Mouse (Mus musculus) B cell, adult 67 days (primary cell): ENCODE results near the gene Serinc4. TPM values are rescaled to one million over a fixed set of nuclear protein-coding genes. Genes with fewer than 3 reads are reported as not detected.

Experiments used
- total RNA-seq, 2 experiments: library from RNA; stranded (reverse); gene quantifications; 4 replicates each; pipeline ENCODE4 v1.2.4; 2023

Gene Serinc4
- 1 to 10 TPM; 1.2 to 2.2 TPM for total RNA-seq

DNA sequence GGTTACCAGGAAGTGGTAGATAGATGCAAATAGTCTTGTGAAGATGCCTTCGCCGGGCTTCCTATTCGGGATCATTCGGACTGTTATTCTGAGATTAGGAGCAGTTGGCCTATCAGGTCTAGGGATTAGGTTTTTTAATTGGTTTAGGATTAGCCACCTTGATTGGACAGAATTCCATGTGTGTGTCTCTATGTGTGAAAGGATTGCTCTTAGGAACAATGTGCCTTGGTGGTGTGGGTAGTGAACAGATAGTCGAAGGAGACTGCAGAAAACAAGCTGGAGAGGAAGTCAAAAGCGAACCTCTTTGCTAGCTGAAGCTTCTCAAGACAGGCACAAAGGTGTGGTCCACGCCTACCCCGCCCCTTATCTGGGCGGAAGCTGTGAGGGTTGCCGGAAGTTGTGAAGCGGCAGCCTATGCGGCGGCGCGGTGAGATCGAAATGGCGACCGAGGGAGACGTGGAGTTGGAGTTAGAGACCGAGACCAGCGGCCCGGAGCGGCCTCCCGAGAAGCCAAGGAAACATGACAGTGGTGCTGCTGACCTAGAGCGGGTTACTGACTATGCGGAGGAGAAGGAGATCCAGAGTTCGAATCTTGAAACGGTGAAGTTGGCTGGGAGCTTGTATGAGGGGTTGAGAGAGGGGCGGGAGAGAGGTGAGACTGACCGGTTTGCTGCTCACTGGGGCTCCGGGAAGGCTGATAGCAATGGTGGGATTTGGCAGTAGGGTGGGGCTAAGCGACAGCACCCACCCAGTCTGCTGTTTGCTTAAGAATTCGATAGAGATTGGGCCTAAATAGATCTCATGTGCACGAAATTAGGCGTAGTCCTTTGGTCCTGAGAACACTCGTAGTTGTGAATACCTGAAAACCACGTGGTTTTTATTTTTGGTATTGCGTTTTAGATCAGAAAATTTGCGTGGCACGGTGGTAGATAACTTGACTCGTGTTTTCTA, at the start of gene Serinc4:
Serinc4 (minus strand) TSS at position 90 of the 951 bp plus-strand sequence.

DNA sequence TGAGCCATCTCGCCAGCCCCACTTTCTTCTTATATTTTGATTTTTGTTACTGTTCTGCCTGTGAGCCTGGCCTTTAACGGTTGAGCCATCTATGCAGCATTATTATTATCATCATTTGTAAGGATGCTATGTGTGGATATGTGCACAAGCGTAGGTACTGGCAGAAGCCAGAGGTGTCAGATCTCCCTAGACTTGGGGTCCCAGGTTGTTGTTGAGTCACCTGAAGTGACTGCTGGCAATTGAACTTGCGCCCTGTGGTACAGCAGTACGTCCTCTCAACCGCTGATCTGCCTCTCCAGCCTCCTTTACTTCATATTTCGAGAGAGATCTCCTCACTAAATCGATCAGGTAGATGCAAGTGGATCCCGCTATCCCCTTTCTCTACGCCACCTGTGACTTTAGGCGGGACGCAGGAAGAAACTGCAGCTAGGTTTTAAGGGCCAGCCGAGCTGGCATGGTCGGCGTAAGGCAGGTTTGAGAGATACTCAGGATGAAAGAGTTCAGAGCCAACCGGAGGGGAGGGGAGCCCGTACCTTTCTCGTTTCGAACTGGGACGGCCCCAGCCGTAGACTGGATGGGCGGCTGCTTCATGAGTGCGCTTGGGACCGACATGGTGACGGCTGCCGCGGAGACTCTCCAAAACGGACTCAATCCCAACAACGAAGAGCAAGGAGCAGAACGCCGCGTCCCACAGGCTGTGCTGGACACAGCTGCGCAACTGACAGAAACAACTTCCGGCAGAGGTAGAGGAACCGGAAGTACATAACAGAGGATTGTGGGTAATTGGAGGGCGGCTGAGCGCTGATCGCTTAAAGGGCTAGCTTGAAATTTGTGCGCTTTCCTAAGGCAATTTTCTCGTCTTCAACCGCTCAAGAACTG, 17.0 kb upstream of the Serinc4 start, which contains the start of gene Mfap1b:
Mfap1b (minus strand) TSS at position 767 of the 879 bp plus-strand sequence.

DNA sequence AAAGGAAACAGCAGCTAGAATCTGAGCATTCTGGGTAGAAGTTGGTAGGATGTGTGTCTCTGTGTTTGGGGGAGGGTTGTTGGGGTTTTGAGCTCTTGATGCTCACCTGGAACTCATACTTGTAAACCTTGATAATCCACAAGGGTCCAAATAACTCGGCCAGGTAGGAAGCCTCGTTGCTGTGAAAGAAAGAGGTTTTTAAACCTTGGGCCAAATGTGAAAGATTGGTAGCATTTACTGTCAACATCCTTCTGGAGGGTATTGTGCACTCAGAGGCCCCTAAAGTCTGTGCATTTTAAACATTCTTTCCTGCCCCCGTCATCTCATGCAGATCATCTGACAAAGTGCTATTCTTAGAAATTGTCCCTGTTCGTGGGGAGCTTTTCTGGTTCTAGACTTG, 3.6 kb downstream of the Serinc4 start, which contains the start of gene Hypk:
Hypk (plus strand) TSS at position 301 of the 400 bp plus-strand sequence.

DNA sequence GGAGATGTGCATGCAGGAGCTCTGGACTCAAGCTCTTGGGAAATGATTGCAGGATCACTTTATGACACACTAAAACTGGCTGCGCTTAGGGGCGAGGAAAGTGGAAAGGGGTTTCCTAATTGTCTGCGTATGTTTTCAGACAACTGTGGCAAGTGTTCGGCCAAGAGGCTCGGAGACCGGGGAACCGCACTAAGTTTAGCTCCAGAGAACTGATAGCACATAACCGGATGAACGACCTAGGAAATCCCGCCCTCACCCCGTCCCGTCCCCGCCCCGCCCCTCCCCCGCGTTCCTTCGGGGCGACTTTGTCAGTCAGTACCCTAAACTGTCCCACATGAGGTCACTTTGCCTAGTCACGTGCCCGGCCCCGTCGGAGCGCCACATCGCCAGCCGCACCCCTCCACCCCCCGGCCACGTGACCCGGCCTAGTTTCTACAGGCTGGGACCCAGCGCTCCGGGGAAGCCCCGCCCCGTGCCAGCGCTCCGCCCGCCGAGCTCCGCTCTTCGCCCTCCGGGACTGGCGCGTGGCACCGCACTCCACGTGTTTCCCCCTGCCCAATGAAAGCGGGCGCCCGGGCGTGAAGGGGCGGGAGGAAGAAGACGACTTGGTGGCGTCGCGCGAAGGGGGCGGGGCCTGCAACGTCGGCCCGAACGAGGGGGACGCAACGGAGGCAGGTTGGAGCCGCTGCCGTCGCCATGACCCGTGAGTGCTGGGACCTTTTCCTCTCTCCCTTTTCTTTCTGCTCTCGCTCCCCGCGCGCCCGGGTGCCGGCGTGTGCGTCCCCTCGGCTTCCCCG, 7.6 kb downstream of the Serinc4 start, which contains the start of gene Serf2:
Serf2 (plus strand) TSS at position 457 of the 797 bp plus-strand sequence.

DNA sequence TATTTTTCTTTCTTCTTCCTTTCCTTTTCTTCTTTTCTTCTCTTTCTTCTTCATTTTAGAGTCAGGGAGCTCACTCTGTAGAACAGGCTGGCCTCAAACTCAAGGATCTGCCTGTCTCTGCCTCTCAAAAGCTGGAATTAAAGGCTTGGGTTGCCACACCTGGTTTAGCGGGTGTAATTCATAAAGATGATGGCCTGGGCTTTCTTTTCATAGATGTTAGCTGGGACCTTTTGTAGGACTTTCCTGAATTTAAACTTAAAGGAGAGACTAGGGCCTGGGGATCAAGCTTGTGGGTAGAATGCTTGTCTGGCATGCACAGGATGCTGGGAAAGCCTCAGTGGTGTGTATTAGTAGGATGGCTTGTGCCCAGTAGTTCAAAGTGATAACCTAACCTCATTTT, 12.4 kb downstream of the Serinc4 start, which contains the start of gene Ell3:
Ell3 (minus strand) TSS at position 101 of the 400 bp plus-strand sequence.

DNA sequence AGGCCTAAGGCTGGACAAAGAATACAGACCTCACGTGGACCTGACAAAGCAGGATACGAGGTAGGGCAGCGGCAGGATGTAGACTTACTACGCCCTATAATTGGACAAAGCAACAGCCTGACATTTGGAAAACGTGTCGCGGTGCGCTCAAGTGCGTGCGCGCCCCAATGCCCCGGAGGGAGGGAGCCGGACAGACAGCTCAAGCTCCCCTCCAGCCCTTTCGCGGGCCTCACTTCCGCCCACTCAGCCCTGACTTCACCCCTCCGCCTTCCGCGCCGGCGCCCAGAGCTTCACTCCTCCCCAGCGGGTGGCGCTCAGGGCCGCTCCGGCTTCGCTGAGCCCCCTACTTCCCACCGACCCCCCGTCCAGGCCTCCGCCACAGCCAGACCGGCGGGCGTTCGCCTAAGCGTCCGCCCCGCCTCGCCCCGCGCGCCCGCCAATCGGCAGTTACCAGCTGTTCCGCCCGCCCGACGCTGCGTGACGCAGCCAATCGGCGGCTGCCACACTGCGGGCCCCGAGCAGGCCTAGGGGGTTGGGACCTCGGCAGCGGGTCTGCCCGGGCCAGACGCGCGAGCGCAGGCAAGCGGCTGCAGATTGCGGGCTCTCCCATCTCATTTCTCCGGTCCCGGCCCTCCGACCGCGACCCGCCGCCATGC, 43.1 kb downstream of the Serinc4 start, which contains the start of the genes Pdia3 and Catsper2:
Pdia3 (plus strand) TSS at position 389 of the 656 bp plus-strand sequence.
Catsper2 (minus strand) TSS at position 406 of the 656 bp plus-strand sequence.

Other genes with a start within 250 kb of the Serinc4 start
- 100 to 1,000 TPM; 105 to 109 TPM for gene Trp53bp1, start 185.4 kb downstream of the Serinc4 start, total RNA-seq
- gene Map1a, start 167.2 kb downstream of the Serinc4 start, total RNA-seq: under 1 TPM in 1 of 2 experiments, not detected in 1; 0.09 TPM
- 10 to 100 TPM; 30.0 to 32.7 TPM for gene Ppip5k1, start 101.4 kb downstream of the Serinc4 start, total RNA-seq
- gene Ckmt1, start 99.1 kb downstream of the Serinc4 start, total RNA-seq: not detected
- gene Strc, start 69.6 kb downstream of the Serinc4 start, total RNA-seq: under 1 TPM in 1 of 2 experiments, not detected in 1; 0.18 TPM
- gene Pdia3, start 43.0 kb downstream of the Serinc4 start, total RNA-seq: 100 to 1,000 TPM; 150 to 171 TPM
- 1 to 10 TPM; 2.7 to 4.2 TPM for gene Catsper2, start 43.0 kb downstream of the Serinc4 start, total RNA-seq
- gene Ell3, start 12.5 kb downstream of the Serinc4 start, total RNA-seq: 100 to 1,000 TPM in 1 of 2 experiments, 10 to 100 TPM in 1; 97.4 to 105 TPM
- 100 to 1,000 TPM; 249 to 301 TPM for gene Serf2, start 7.6 kb downstream of the Serinc4 start, total RNA-seq
- 10 to 100 TPM; 35.9 to 40.2 TPM for gene Hypk, start 3.5 kb downstream of the Serinc4 start, total RNA-seq
- 10 to 100 TPM; 45.8 to 48.2 TPM for gene Mfap1b, start 17.3 kb upstream of the Serinc4 start, total RNA-seq
- 10 to 100 TPM; 54.6 to 57.1 TPM for gene Mfap1a, start 49.9 kb upstream of the Serinc4 start, total RNA-seq
- gene Wdr76, start 49.9 kb upstream of the Serinc4 start, total RNA-seq: 10 to 100 TPM; 17.1 to 17.6 TPM